Mouse (Mus musculus) liver, adult 2 months (tissue): ENCODE results near the gene Mtss1l. TPM values are rescaled to one million over a fixed set of nuclear protein-coding genes. Genes with fewer than 3 reads are reported as not detected.

Source experiments
- DNase-seq: peaks from one replicate; pipeline ENCODE4 v3.0.0-alpha.2; 2011; ENCODE audit warnings: low read depth, low spot score; ENCODE audit errors: extremely low read depth
- H3K27ac ChIP-seq: fragments of 200-500 bp; replicated peaks from 2 replicates; pipeline ENCODE4 v1.5.1; 2012; ENCODE audit warnings: low read depth, mild to moderate bottlenecking, control low read depth, inconsistent platforms, low read length; ENCODE audit not compliant: insufficient read depth
- H3K27me3 ChIP-seq: fragments of 200-500 bp; 2 replicates; pipeline ENCODE4 v1.6.1; 2012; ENCODE audit warnings: mild to moderate bottlenecking, moderate library complexity, low read length, inconsistent platforms; ENCODE audit not compliant: control insufficient read depth, insufficient read depth
- H3K36me3 ChIP-seq: fragments of 200-500 bp; 2 replicates; pipeline ENCODE4 v1.6.1; 2012; ENCODE audit warnings: low read length, inconsistent platforms; ENCODE audit not compliant: control insufficient read depth, insufficient read depth
- H3K4me1 ChIP-seq: fragments of 200-500 bp; 2 replicates; pipeline ENCODE4 v1.6.1; 2011; ENCODE audit warnings: low read length; ENCODE audit not compliant: control insufficient read depth, insufficient read depth
- H3K4me3 ChIP-seq: fragments of 200-500 bp; 2 replicates; pipeline ENCODE4 v1.5.1; 2011; ENCODE audit warnings: low read depth, mild to moderate bottlenecking, control low read depth, low read length, moderate library complexity; ENCODE audit not compliant: insufficient read depth
- H3K79me2 ChIP-seq: fragments of 200-500 bp; 2 replicates; pipeline ENCODE4 v1.6.1; 2012; ENCODE audit warnings: inconsistent platforms, mild to moderate bottlenecking, low read length, moderate library complexity; ENCODE audit not compliant: control insufficient read depth, insufficient read depth
- H3K9ac ChIP-seq: fragments of 200-500 bp; 2 replicates; pipeline ENCODE4 v1.6.1; 2012; ENCODE audit warnings: low read depth, mild to moderate bottlenecking, control low read depth, inconsistent platforms, low read length
- CTCF ChIP-seq: fragments of 200-500 bp; IDR thresholded peaks from 2 replicates; pipeline ENCODE4 v1.5.1; 2011; ENCODE audit warnings: low read depth, low read length, control low read depth
- POLR2A ChIP-seq: fragments of 200-500 bp; IDR thresholded peaks from 2 replicates; pipeline ENCODE4 v1.6.1; 2011; ENCODE audit warnings: low read length, control low read depth; ENCODE audit not compliant: insufficient read depth; ENCODE audit errors: extremely low read depth
- WGBS: fragments of 180-500 bp; shearing (Covaris S2); methylation state at CpG from one replicate; pipeline ENCODE4 v1.1.7; 2018; 5-methylcytosine and 5-hydroxymethylcytosine counted together
- polyA plus RNA-seq: library from polyadenylated mRNA; depleted of rRNA; stranded (reverse); fragments of >200 nt; gene quantifications from 2 replicates; pipeline ENCODE4 v1.2.3, GENCODE M21; 2012
- total RNA-seq: library from RNA; depleted of rRNA; stranded (reverse); fragments of >200 nt; gene quantifications from 2 replicates; pipeline ENCODE4 v1.2.3, GENCODE M21; 2014

The Mtss1l gene
- total and polyA plus RNA-seq, 2 experiments: 0.55 to 3.7 TPM

GRCm38 (mm10) chr8:110749500-110750170, 28.4 kb downstream of the Mtss1l start:
- DNase-seq: peak; percentile 27
- Histone ChIP-seq H3K27ac (no peak overlapping the region), H3K4me3 (no peak overlapping the region), H3K9ac (no peak overlapping the region), H3K27me3 (no peaks in the 10 kb centered on the region), H3K36me3 (no peaks in the 10 kb centered on the region), H3K4me1 (no peaks in the 10 kb centered on the region), H3K79me2 (no peaks in the 10 kb centered on the region)
- WGBS: 54% methylated on average over 10 of the region's 10 CpGs
- TF ChIP-seq POLR2A (no peak), CTCF (0 out of 2 replicates have a peak, but pooled peaks have one; percentile 16)

GRCm38 (mm10) chr8:110750269-110750668, 29.0 kb downstream of the Mtss1l start:
- Histone ChIP-seq H3K36me3 (no peaks in the 10 kb centered on the region), H3K27me3 (no peaks in the 10 kb centered on the region), H3K27ac (no peak overlapping the region), H3K4me3 (no peak overlapping the region), H3K9ac (no peak overlapping the region), H3K79me2 (no peaks in the 10 kb centered on the region), H3K4me1 (no peaks in the 10 kb centered on the region)
- no peak for TF ChIP-seq CTCF
- no peak for TF ChIP-seq POLR2A
- DNase-seq: no peak
- 27% methylated on average over 13 of the region's 13 CpGs for WGBS

GRCm38 (mm10) chr8:110751490-110751889, 30.2 kb downstream of the Mtss1l start:
- Histone ChIP-seq H3K27me3 (no peaks in the 10 kb centered on the region), H3K36me3 (no peaks in the 10 kb centered on the region), H3K4me1 (no peaks in the 10 kb centered on the region), H3K79me2 (no peaks in the 10 kb centered on the region), H3K27ac (no peak overlapping the region), H3K9ac (no peak overlapping the region), H3K4me3 (no peak overlapping the region)
- no peak for TF ChIP-seq CTCF
- DNase-seq: no peak
- 84% methylated on average over 5 of the region's 5 CpGs for WGBS

DNA sequence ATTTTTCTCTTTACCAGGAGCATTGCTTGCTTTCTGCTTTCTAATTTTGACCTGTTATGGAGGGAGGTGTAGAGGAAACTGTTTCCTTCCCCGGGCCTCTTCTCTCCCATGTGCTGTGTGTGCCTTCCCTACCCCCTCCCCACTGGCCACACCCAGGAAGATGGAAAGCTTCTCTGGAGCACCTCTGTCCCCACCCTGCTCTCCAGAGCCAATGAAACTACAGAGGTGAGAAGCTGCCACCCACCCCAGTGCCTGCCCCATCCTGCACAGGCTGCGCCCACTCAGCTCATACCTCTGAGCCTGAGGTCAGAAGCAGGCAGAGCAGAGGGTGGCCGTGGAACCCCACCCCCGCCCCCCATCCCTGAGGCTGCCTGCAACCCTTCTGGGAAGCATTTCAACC, 33.4 kb downstream of the Mtss1l start:
- Histone ChIP-seq H3K36me3 (no peaks in the 10 kb centered on the region), H3K27me3 (no peaks in the 10 kb centered on the region), H3K9ac (no peak overlapping the region), H3K27ac (no peak overlapping the region), H3K4me1 (no peaks in the 10 kb centered on the region), H3K79me2 (no peaks in the 10 kb centered on the region), H3K4me3 (no peak overlapping the region)
- WGBS: 67% methylated on average over 4 of the region's 4 CpGs
- no peak for TF ChIP-seq POLR2A
- no peak for TF ChIP-seq CTCF
- no peak for DNase-seq

DNA sequence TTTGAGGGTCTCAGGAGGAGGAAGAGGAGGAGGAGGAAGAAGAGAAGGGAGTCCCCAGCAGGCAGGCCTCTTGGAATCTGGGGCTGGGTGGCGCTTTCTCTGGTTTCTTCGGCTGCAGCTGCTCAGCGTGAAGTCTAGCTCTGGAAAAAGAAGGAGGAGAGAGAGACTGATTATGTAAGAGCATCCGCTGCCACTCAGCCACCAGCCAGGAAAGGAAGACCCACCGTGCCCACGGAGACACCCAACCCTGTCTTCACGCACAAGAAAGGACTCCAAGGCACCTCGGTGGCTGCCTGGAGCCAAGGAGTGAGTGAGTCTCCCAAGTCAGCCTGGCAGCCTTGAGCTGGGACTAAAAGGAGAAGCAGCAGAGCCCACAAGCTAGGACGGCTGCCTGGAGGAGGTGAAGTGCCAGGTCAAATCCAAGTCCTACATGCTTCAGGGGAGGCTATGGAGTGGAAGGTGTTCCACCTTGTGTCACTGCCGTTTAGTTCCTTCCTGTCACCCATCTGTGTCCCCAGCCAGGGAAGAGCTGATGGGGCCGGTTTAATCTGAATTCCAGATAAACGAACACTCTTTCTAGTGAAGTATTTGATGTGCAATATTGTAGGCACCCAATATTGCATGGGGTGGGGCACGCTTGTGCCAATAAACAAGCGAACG, 34.4 kb downstream of the Mtss1l start:
- no peaks in the 10 kb centered on the region for H3K4me1 ChIP-seq
- no peaks in the 10 kb centered on the region for H3K36me3 ChIP-seq
- no peak overlapping the region for H3K27ac ChIP-seq
- no peak overlapping the region for H3K9ac ChIP-seq
- 75% methylated on average over 15 of the region's 15 CpGs for WGBS
- no peak for TF ChIP-seq POLR2A
- TF ChIP-seq CTCF: no peak
- no peaks in the 10 kb centered on the region for H3K27me3 ChIP-seq
- no peak overlapping the region for H3K4me3 ChIP-seq
- no peaks in the 10 kb centered on the region for H3K79me2 ChIP-seq
- DNase-seq: no peak

DNA sequence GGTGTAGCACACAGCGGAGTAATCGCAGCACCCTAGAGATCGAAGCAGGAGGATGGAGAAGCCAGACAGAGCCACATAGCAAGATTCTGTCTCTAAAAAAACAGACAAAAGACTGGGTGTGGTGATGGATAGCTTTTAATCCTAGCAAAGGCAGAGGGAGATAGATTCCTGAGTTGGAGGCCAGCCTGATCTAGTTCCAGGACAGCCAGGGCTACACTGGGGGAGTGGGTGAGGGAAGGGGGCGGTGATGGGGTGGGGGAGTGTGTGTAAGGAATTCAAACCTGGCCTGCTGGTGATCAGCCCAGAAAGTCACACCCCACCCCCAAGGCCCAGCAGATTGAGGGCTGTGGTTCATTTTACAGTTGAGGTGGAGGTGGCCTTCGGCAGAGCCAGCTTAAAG, 34.9 kb downstream of the Mtss1l start:
- 95% methylated on average over 5 of the region's 5 CpGs for whole genome bisulfite sequencing
- Histone ChIP-seq H3K79me2 (no peaks in the 10 kb centered on the region), H3K4me3 (no peak overlapping the region), H3K9ac (no peak overlapping the region), H3K36me3 (no peaks in the 10 kb centered on the region), H3K27ac (no peak overlapping the region), H3K4me1 (no peaks in the 10 kb centered on the region), H3K27me3 (no peaks in the 10 kb centered on the region)
- TF ChIP-seq POLR2A (no peak), CTCF (no peak)
- DNase-seq: no peak
